Mouse (Mus musculus) telencephalon, adult 2 months (tissue): ENCODE measurements around the gene Hsf4.
"Not testable (repeated sequence)": the region's sequence is repeated elsewhere in the genome, so short reads cannot be mapped to it uniquely, and the experiment has no call there.

Source experiments
- DNase-seq: peaks from one replicate; pipeline ENCODE4 v3.0.0-alpha.2; 2011; ENCODE audit warnings: low read depth, low spot score

Hsf4 gene

GRCm38 (mm10) chr8:105285514-105285913, 15.9 kb downstream of the Hsf4 start:
- DNase-seq, result no peak

- DNase-seq, result no peak
Measured at GRCm38 (mm10) chr8:105286907-105287306, 17.3 kb downstream of the Hsf4 start.

GRCm38 (mm10) chr8:105288231-105288630, 18.6 kb downstream of the Hsf4 start:
- DNase-seq, result no peak

- peak; percentile 97 for DNase-seq
Measured at GRCm38 (mm10) chr8:105288958-105289732, 19.5 kb downstream of the Hsf4 start.

- no peak for DNase-seq
Measured at GRCm38 (mm10) chr8:105289805-105290460, 20.3 kb downstream of the Hsf4 start, which contains the start of gene 4931428F04Rik. 4931428F04Rik (minus strand) TSS chr8:105289864.

- DNase-seq, result no peak
Measured at GRCm38 (mm10) chr8:105290554-105291314, 21.1 kb downstream of the Hsf4 start.

- not testable (repeated sequence) for DNase-seq
Measured at GRCm38 (mm10) chr8:105291364-105291763, 21.8 kb downstream of the Hsf4 start.

- not testable (repeated sequence) for DNase-seq
Measured at GRCm38 (mm10) chr8:105291802-105292201, 22.2 kb downstream of the Hsf4 start.

GRCm38 (mm10) chr8:105292471-105292870, 22.9 kb downstream of the Hsf4 start:
- DNase-seq, result no peak

GRCm38 (mm10) chr8:105293405-105293804, 23.8 kb downstream of the Hsf4 start:
- DNase-seq, result no peak

GRCm38 (mm10) chr8:105294776-105295175, 25.2 kb downstream of the Hsf4 start:
- no peak for DNase-seq

- DNase-seq, result no peak
Measured at GRCm38 (mm10) chr8:105295256-105295655, 25.7 kb downstream of the Hsf4 start.

- no peak for DNase-seq
Measured at GRCm38 (mm10) chr8:105295895-105296573, 26.4 kb downstream of the Hsf4 start, which contains the start of gene Exoc3l. Exoc3l (minus strand) TSS chr8:105296101.

GRCm38 (mm10) chr8:105297511-105298192, 28.1 kb downstream of the Hsf4 start, which contains the start of gene E2f4:
E2f4 (plus strand) TSS chr8:105297663.
- peak; percentile 91 for DNase-seq

- no peak for DNase-seq
Measured at GRCm38 (mm10) chr8:105298351-105299252, 29.0 kb downstream of the Hsf4 start.

GRCm38 (mm10) chr8:105299962-105300361, 30.4 kb downstream of the Hsf4 start:
- no peak for DNase-seq

GRCm38 (mm10) chr8:105303396-105303795, 33.8 kb downstream of the Hsf4 start:
- no peak for DNase-seq

- no peak for DNase-seq
Measured at GRCm38 (mm10) chr8:105303874-105304273, 34.3 kb downstream of the Hsf4 start.

GRCm38 (mm10) chr8:105304325-105305210, 35.0 kb downstream of the Hsf4 start:
- no peak for DNase-seq
